Mouse (Mus musculus): ENCODE measurements at regions not wholly inside any gene's neighbourhood (a gene's known extent, or its start where the extent isn't known, plus 50 kb on each side); places are given as distances from the start of the nearest gene placed in this dataset.
A peak's percentile ranks its signal among the peaks of the same experiment; 100 is the strongest.

- ATAC-seq (ENCODE audit: low TSS enrichment), result no peak
Measured at GRCm38 (mm10) chr16:39102151-39102550, 209.7 kb downstream of the Igsf11 start.

GRCm38 (mm10) chr16:39103360-39104095 lies 211.1 kb downstream of the Igsf11 start:
- ATAC-seq (ENCODE audit: low TSS enrichment), result no peak

GRCm38 (mm10) chr16:39109383-39110033 lies 217.0 kb downstream of the Igsf11 start:
- ATAC-seq (ENCODE audit: low TSS enrichment), result peak; percentile 72

- no peak for ATAC-seq (ENCODE audit: low TSS enrichment)
Measured at GRCm38 (mm10) chr16:39110089-39110488, 217.6 kb downstream of the Igsf11 start.

GRCm38 (mm10) chr16:39118059-39118458 lies 225.6 kb downstream of the Igsf11 start:
- ATAC-seq (ENCODE audit: low TSS enrichment), result no peak

- ATAC-seq (ENCODE audit: low TSS enrichment), result no peak
Measured at GRCm38 (mm10) chr16:39119811-39120210, 227.3 kb downstream of the Igsf11 start.

- ATAC-seq (ENCODE audit: low TSS enrichment), result no peak
Measured at GRCm38 (mm10) chr16:39123445-39123952, 231.0 kb downstream of the Igsf11 start.

- no peak for ATAC-seq (ENCODE audit: low TSS enrichment)
Measured at GRCm38 (mm10) chr16:39132459-39132858, 240.0 kb downstream of the Igsf11 start.

- ATAC-seq (ENCODE audit: low TSS enrichment), result no peak
Measured at GRCm38 (mm10) chr16:39135777-39136176, 243.3 kb downstream of the Igsf11 start.

- ATAC-seq (ENCODE audit: low TSS enrichment), result no peak
Measured at GRCm38 (mm10) chr16:39147151-39147550, 254.7 kb downstream of the Igsf11 start.

- no peak for ATAC-seq (ENCODE audit: low TSS enrichment)
Measured at GRCm38 (mm10) chr16:39151325-39152318, 259.2 kb downstream of the Igsf11 start.

GRCm38 (mm10) chr16:39158893-39159292 lies 266.4 kb downstream of the Igsf11 start:
- ATAC-seq (ENCODE audit: low TSS enrichment), result no peak

- no peak for ATAC-seq (ENCODE audit: low TSS enrichment)
Measured at GRCm38 (mm10) chr16:39159725-39160124, 267.3 kb downstream of the Igsf11 start.

- ATAC-seq (ENCODE audit: low TSS enrichment), result no peak
Measured at GRCm38 (mm10) chr16:39162684-39163083, 270.2 kb downstream of the Igsf11 start.

- peak; percentile 87 for ATAC-seq (ENCODE audit: low TSS enrichment)
Measured at GRCm38 (mm10) chr16:39191861-39192260, 299.4 kb downstream of the Igsf11 start.

GRCm38 (mm10) chr16:39195431-39195830 lies 303.0 kb downstream of the Igsf11 start:
- ATAC-seq (ENCODE audit: low TSS enrichment), result no peak

GRCm38 (mm10) chr16:39196896-39197295 lies 304.4 kb downstream of the Igsf11 start:
- no peak for ATAC-seq (ENCODE audit: low TSS enrichment)

GRCm38 (mm10) chr16:39223551-39223950 lies 331.1 kb downstream of the Igsf11 start:
- ATAC-seq (ENCODE audit: low TSS enrichment), result peak; percentile 95

- ATAC-seq (ENCODE audit: low TSS enrichment), result no peak
Measured at GRCm38 (mm10) chr16:39229501-39229900, 337.0 kb downstream of the Igsf11 start.

- ATAC-seq (ENCODE audit: low TSS enrichment), result no peak
Measured at GRCm38 (mm10) chr16:39230439-39230838, 338.0 kb downstream of the Igsf11 start.

- ATAC-seq (ENCODE audit: low TSS enrichment), result no peak
Measured at GRCm38 (mm10) chr16:39234290-39234689, 341.8 kb downstream of the Igsf11 start.

GRCm38 (mm10) chr16:39273490-39273889 lies 381.0 kb downstream of the Igsf11 start:
- peak; percentile 93 for ATAC-seq (ENCODE audit: low TSS enrichment)

All from frontal cortex, adult (tissue).